Mouse (Mus musculus): ENCODE results near the gene Rab22a.

GRCm38 (mm10) chr2:173641370-173641769 lies 18.2 kb upstream of the Rab22a start:
- TF ChIP-seq CTCF (IDR thresholded peaks at IDR 0.05; ENCODE audit: low read depth, low read length): no peak
- TF ChIP-seq POLR2A (IDR thresholded peaks at IDR 0.05; ENCODE audit: borderline replicate concordance, low read depth, low read length): no peak

All from bone marrow macrophage, adult 2 months (primary cell).